Mouse (Mus musculus) MEL (cell line): ENCODE measurements around the gene Slc4a1. TPM values are rescaled to one million over a fixed set of nuclear protein-coding genes. Genes with fewer than 3 reads are reported as not detected.

Experiments used
- DNase-seq: peaks from one replicate; pipeline ENCODE4 v3.0.0; 2011; ENCODE audit warnings: low read depth, low spot score
- H3K27ac ChIP-seq: 2 replicates; pipeline ENCODE4 v1.5.1; 2012; ENCODE audit warnings: low read depth, mild to moderate bottlenecking, control low read depth, low read length, moderate library complexity; ENCODE audit not compliant: control insufficient read depth
- H3K27me3 ChIP-seq, 2 experiments: fragments of 150-350 bp in 1 of 2; sonication (generic) in 1 of 2; 2 replicates each; pipeline ENCODE4 v1.6.1; 2012; ENCODE audit warnings: low read length in 2 of 2, mild to moderate bottlenecking in 2 of 2, improper control_type of control experiment in 1 of 2, moderate library complexity in 1 of 2; ENCODE audit not compliant: insufficient read depth in 2 of 2, control insufficient read depth in 1 of 2
- H3K36me3 ChIP-seq, 2 experiments: 2 replicates each; pipeline ENCODE4 v1.6.1; 2012 to 2014; ENCODE audit warnings: low read length in 2 of 2, improper control_type of control experiment in 1 of 2, inconsistent platforms in 1 of 2, mild to moderate bottlenecking in 1 of 2; ENCODE audit not compliant: insufficient read depth in 2 of 2, control insufficient read depth in 1 of 2
- H3K4me1 ChIP-seq, 2 experiments: fragments of 150-350 bp in 1 of 2; sonication (generic) in 1 of 2; 2 replicates each; pipeline ENCODE4 v1.6.1; 2012; ENCODE audit warnings: low read length in 2 of 2, improper control_type of control experiment in 1 of 2, mild to moderate bottlenecking in 1 of 2; ENCODE audit not compliant: insufficient read depth in 2 of 2, control insufficient read depth in 1 of 2
- H3K4me3 ChIP-seq, 2 experiments: fragments of 150-350 bp in 1 of 2; sonication (generic) in 1 of 2; 2 replicates each; pipeline ENCODE4 v1.5.1; 2012; ENCODE audit warnings: low read depth in 2 of 2, low read length in 2 of 2, mild to moderate bottlenecking in 2 of 2, moderate library complexity in 2 of 2, control low read depth in 1 of 2, improper control_type of control experiment in 1 of 2; ENCODE audit not compliant: control insufficient read depth in 1 of 2, insufficient read depth in 1 of 2
- H3K79me2 ChIP-seq: 2 replicates; pipeline ENCODE4 v1.6.1; 2012; ENCODE audit warnings: mild to moderate bottlenecking, low read length, moderate library complexity; ENCODE audit not compliant: control insufficient read depth, poor library complexity, insufficient read depth
- H3K9ac ChIP-seq: 2 replicates; pipeline ENCODE4 v1.6.1; 2012; ENCODE audit warnings: low read depth, mild to moderate bottlenecking, control low read depth, low read length, moderate library complexity; ENCODE audit not compliant: control insufficient read depth, poor library complexity, severe bottlenecking
- H3K9me3 ChIP-seq: fragments of 150-350 bp; sonication (generic); replicated peaks from 2 replicates; pipeline ENCODE4 v1.6.1; 2012; ENCODE audit warnings: mild to moderate bottlenecking, low read length, improper control_type of control experiment, moderate library complexity; ENCODE audit not compliant: insufficient read depth
- BHLHE40 ChIP-seq: IDR thresholded peaks from 2 replicates; pipeline ENCODE4 v1.6.1; 2012; ENCODE audit warnings: low read depth, mild to moderate bottlenecking, inconsistent platforms, low read length, improper control_type of control experiment, borderline replicate concordance
- CHD1 ChIP-seq: IDR thresholded peaks from 2 replicates; pipeline ENCODE4 v1.6.1; 2012; ENCODE audit warnings: low read depth, mild to moderate bottlenecking, inconsistent platforms, low read length, improper control_type of control experiment
- CHD2 ChIP-seq: IDR thresholded peaks from 2 replicates; pipeline ENCODE4 v1.6.1; 2011; ENCODE audit warnings: low read length, improper control_type of control experiment
- EP300 ChIP-seq, 2 experiments: IDR thresholded peaks; 2 replicates each; pipeline ENCODE4 v1.6.1; 2011; ENCODE audit warnings: improper control_type of control experiment in 2 of 2, low read length in 2 of 2, low read depth in 1 of 2, mild to moderate bottlenecking in 1 of 2
- MAFK ChIP-seq: IDR thresholded peaks from 2 replicates; pipeline ENCODE4 v1.6.1; 2011; ENCODE audit warnings: low read depth, mild to moderate bottlenecking, low read length, improper control_type of control experiment, borderline replicate concordance
- MAX ChIP-seq: IDR thresholded peaks from 2 replicates; pipeline ENCODE4 v1.6.1; 2011; ENCODE audit warnings: low read length, improper control_type of control experiment
- MEF2A ChIP-seq: IDR thresholded peaks from 2 replicates; pipeline ENCODE4 v1.6.1; 2014; ENCODE audit warnings: low read depth, mild to moderate bottlenecking, inconsistent platforms, low read length, improper control_type of control experiment; ENCODE audit not compliant: poor library complexity, insufficient replicate concordance, severe bottlenecking; ENCODE audit errors: extremely low read depth
- MXI1 ChIP-seq: IDR thresholded peaks from 2 replicates; pipeline ENCODE4 v1.6.1; 2011; ENCODE audit warnings: mild to moderate bottlenecking, low read depth, low read length, improper control_type of control experiment
- MYC ChIP-seq: IDR thresholded peaks from 2 replicates; pipeline ENCODE4 v1.6.1; 2011; ENCODE audit warnings: low read depth, mild to moderate bottlenecking, low read length, improper control_type of control experiment, moderate library complexity
- POLR2A ChIP-seq, 2 experiments: IDR thresholded peaks; 2 replicates each; pipeline ENCODE4 v1.6.1; 2011 to 2012; ENCODE audit warnings: low read length in 2 of 2, mild to moderate bottlenecking in 2 of 2, control low read depth in 1 of 2, improper control_type of control experiment in 1 of 2, low read depth in 1 of 2, moderate library complexity in 1 of 2; ENCODE audit not compliant: control insufficient read depth in 1 of 2, insufficient read depth in 1 of 2, poor library complexity in 1 of 2
- POLR2AphosphoS2 ChIP-seq: IDR thresholded peaks from 2 replicates; pipeline ENCODE4 v1.6.1; 2011; ENCODE audit warnings: low read length, improper control_type of control experiment
- TBP ChIP-seq: IDR thresholded peaks from 2 replicates; pipeline ENCODE4 v1.8.0; 2011; ENCODE audit warnings: low read depth, low read length, improper control_type of control experiment
- USF1 ChIP-seq: IDR thresholded peaks from 2 replicates; pipeline ENCODE4 v1.6.1; 2014; ENCODE audit warnings: low read depth, mild to moderate bottlenecking, inconsistent platforms, low read length, improper control_type of control experiment, moderate library complexity
- ZKSCAN1 ChIP-seq: IDR thresholded peaks from 2 replicates; pipeline ENCODE4 v1.6.1; 2012; ENCODE audit warnings: low read depth, mild to moderate bottlenecking, inconsistent platforms, low read length, improper control_type of control experiment, moderate library complexity
- polyA plus RNA-seq, 2 experiments: library from polyadenylated mRNA; stranded (reverse) in 1 of 2; unstranded in 1 of 2; fragments of >175 nt in 1 of 2; fragments of >200 nt in 1 of 2; gene quantifications; 2 replicates each; pipeline versions ENCODE4 v1.2.1 to v1.2.4; 2012; ENCODE audit warnings: low replicate concordance in 2 of 2, low read depth in 1 of 2; ENCODE audit not compliant: insufficient read length in 2 of 2, insufficient read depth in 1 of 2, missing spikeins in 1 of 2
- total RNA-seq: library from RNA; depleted of rRNA; stranded (reverse); fragments of 300-350 nt; gene quantifications from 2 replicates; pipeline ENCODE4 v1.2.3, GENCODE M21; 2012

Gene Slc4a1
- total and polyA plus RNA-seq, 3 experiments, result 0.23 to 0.35 TPM; not detected in 1

GRCm38 (mm10) chr11:102372936-102373335 lies 6.9 kb upstream of the Slc4a1 start:
- no peak overlapping the region for H3K9ac ChIP-seq
- peaks cover 0 to 2% of the 10 kb centered on the region in 2 experiments; a peak in 2 of 4 replicates for H3K36me3 ChIP-seq
- no peak overlapping the region for H3K27ac ChIP-seq
- DNase-seq, result no peak
- no peak overlapping the region for H3K4me3 ChIP-seq
- H3K9me3 ChIP-seq, result no peaks in the 10 kb centered on the region
- no peaks in the 10 kb centered on the region for H3K79me2 ChIP-seq
- TF ChIP-seq ZKSCAN1, result no peak
- no peak for TF ChIP-seq POLR2AphosphoS2
- no peak for TF ChIP-seq CHD2
- no peak for TF ChIP-seq MXI1
- TF ChIP-seq MYC, result no peak
- no peak for TF ChIP-seq USF1
- no peak for TF ChIP-seq BHLHE40
- TF ChIP-seq MEF2A, result no peak
- TF ChIP-seq CHD1, result no peak
- TF ChIP-seq MAX, result no peak
- TF ChIP-seq POLR2A (IDR thresholded peaks at IDR 0.05; ENCODE audit: control insufficient read depth in 1 of 2, insufficient read depth in 1 of 2, low read depth in 1 of 2, low read length in 2 of 2, poor library complexity in 1 of 2), result no peak
- peaks cover 1 to 13% of the 10 kb centered on the region in 2 experiments; a peak in 3 of 4 replicates for H3K27me3 ChIP-seq
- peaks cover 0 to 9% of the 10 kb centered on the region in 2 experiments; a peak in 2 of 4 replicates for H3K4me1 ChIP-seq

- Histone ChIP-seq H3K9ac (no peak overlapping the region), H3K36me3 (peaks cover 0 to 2% of the 10 kb centered on the region in 2 experiments; a peak in 2 of 4 replicates), H3K27me3 (peaks cover 1 to 13% of the 10 kb centered on the region in 2 experiments; a peak in 3 of 4 replicates), H3K27ac (no peak overlapping the region), H3K4me3 (no peak overlapping the region), H3K79me2 (no peaks in the 10 kb centered on the region), H3K4me1 (peaks cover 0 to 9% of the 10 kb centered on the region in 2 experiments; a peak in 2 of 4 replicates), H3K9me3 (no peaks in the 10 kb centered on the region)
- TF ChIP-seq TBP (no peak), CHD1 (no peak), EP300 (IDR thresholded peaks at IDR 0.05; ENCODE audit: low read depth in 1 of 2, low read length in 2 of 2) (no peak), POLR2A (IDR thresholded peaks at IDR 0.05; ENCODE audit: control insufficient read depth in 1 of 2, insufficient read depth in 1 of 2, low read depth in 1 of 2, low read length in 2 of 2, poor library complexity in 1 of 2) (no peak), MAFK (no peak)
- no peak for DNase-seq
These were observed 6.1 kb upstream of the Slc4a1 start for GRCm38 (mm10) chr11:102371926-102372685.
